Mouse (Mus musculus) spleen, adult 18-20 months (tissue): Measurements from ENCODE around the gene Usp2.

ENCODE experiments used
- DNase-seq, 2 experiments: peaks; one replicate each; pipeline ENCODE4 v3.0.0; 2022; ENCODE audit warnings: mixed read lengths in 2 of 2

Usp2 gene

GRCm38 (mm10) chr9:44047071-44047470 is 19.8 kb upstream of the Usp2 start:
- no peak for DNase-seq

- no peak for DNase-seq
Observed at GRCm38 (mm10) chr9:44047571-44048490, 19.0 kb upstream of the Usp2 start.

GRCm38 (mm10) chr9:44048541-44049380 is 18.1 kb upstream of the Usp2 start:
- DNase-seq: no peak

GRCm38 (mm10) chr9:44049381-44050165 is 17.2 kb upstream of the Usp2 start:
- no peak for DNase-seq

GRCm38 (mm10) chr9:44052855-44053254 is 14.0 kb upstream of the Usp2 start:
- DNase-seq: no peak

GRCm38 (mm10) chr9:44053936-44054335 is 12.9 kb upstream of the Usp2 start:
- no peak for DNase-seq

- DNase-seq: no peak
Observed at GRCm38 (mm10) chr9:44058606-44059005, 8.2 kb upstream of the Usp2 start.

- no peak for DNase-seq
Observed at GRCm38 (mm10) chr9:44065177-44065576, 1.6 kb upstream of the Usp2 start.

GRCm38 (mm10) chr9:44067241-44067959 is 579 bp downstream of the Usp2 start:
- no peak for DNase-seq

GRCm38 (mm10) chr9:44067960-44068330 is 1.1 kb downstream of the Usp2 start:
- no peak for DNase-seq

- DNase-seq: no peak
Observed at GRCm38 (mm10) chr9:44069252-44069651, 2.4 kb downstream of the Usp2 start.

GRCm38 (mm10) chr9:44070113-44070843 is 3.5 kb downstream of the Usp2 start:
- no peak for DNase-seq

GRCm38 (mm10) chr9:44070844-44071231 is 4.0 kb downstream of the Usp2 start:
- DNase-seq: no peak

GRCm38 (mm10) chr9:44071914-44072598 is 5.2 kb downstream of the Usp2 start:
- DNase-seq: no peak

- no peak for DNase-seq
Observed at GRCm38 (mm10) chr9:44072599-44072915, 5.7 kb downstream of the Usp2 start.

- DNase-seq: no peak
Observed at GRCm38 (mm10) chr9:44073115-44073514, 6.3 kb downstream of the Usp2 start.

- peak in 1 of 2 experiments; percentile 27 for DNase-seq
Observed at GRCm38 (mm10) chr9:44074395-44075275, 7.8 kb downstream of the Usp2 start.

GRCm38 (mm10) chr9:44075276-44075995 is 8.6 kb downstream of the Usp2 start:
- no peak for DNase-seq
